Mouse (Mus musculus) heart, postnatal 4 days (tissue): ENCODE measurements around the gene Cdh11. TPM values are rescaled to one million over a fixed set of nuclear protein-coding genes. Genes with fewer than 3 reads are reported as not detected.
"Not testable (repeated sequence)": the region's sequence is repeated elsewhere in the genome, so short reads cannot be mapped to it uniquely, and the experiment has no call there.

Source experiments
- DNase-seq: peaks from one replicate; pipeline ENCODE4 v3.0.0; 2021
- microRNA-seq, 2 experiments: library from miRNA; unstranded; fragments of <30 nt; microRNA quantifications; one replicate each; pipeline ENCODE4 v1.2.0; 2021 to 2022
- total RNA-seq, 2 experiments: library from RNA; stranded (reverse); gene quantifications; 2 replicates each; pipeline ENCODE4 v1.2.3; 2021

Gene Cdh11
- total RNA-seq, 2 experiments from 2014 or later = 46.4 to 58.5 TPM

GRCm38 (mm10) chr8:102707305-102707704 lies 78.1 kb downstream of the Cdh11 start:
- no peak for DNase-seq

- no peak for DNase-seq
Measured at GRCm38 (mm10) chr8:102705376-102705905, 80.0 kb downstream of the Cdh11 start.

GRCm38 (mm10) chr8:102700245-102700644 lies 85.2 kb downstream of the Cdh11 start:
- no peak for DNase-seq

GRCm38 (mm10) chr8:102698232-102698837 lies 87.1 kb downstream of the Cdh11 start:
- DNase-seq = no peak

- peak; percentile 26 for DNase-seq
Measured at GRCm38 (mm10) chr8:102693465-102693864, 92.0 kb downstream of the Cdh11 start.

GRCm38 (mm10) chr8:102685491-102685890 lies 100.0 kb downstream of the Cdh11 start:
- not testable (repeated sequence) for DNase-seq

- DNase-seq = no peak
Measured at GRCm38 (mm10) chr8:102685023-102685422, 100.4 kb downstream of the Cdh11 start.

- no peak for DNase-seq
Measured at GRCm38 (mm10) chr8:102677148-102677547, 108.3 kb downstream of the Cdh11 start.

- not testable (repeated sequence) for DNase-seq
Measured at GRCm38 (mm10) chr8:102664561-102664960, 120.9 kb downstream of the Cdh11 start.

- DNase-seq = no peak
Measured at GRCm38 (mm10) chr8:102656529-102656928, 128.9 kb downstream of the Cdh11 start.

- no peak for DNase-seq
Measured at GRCm38 (mm10) chr8:102651964-102652363, 133.5 kb downstream of the Cdh11 start.

- DNase-seq = no peak
Measured at GRCm38 (mm10) chr8:102627151-102627550, 158.3 kb downstream of the Cdh11 start.

GRCm38 (mm10) chr8:102612146-102612545 lies 173.3 kb downstream of the Cdh11 start:
- no peak for DNase-seq

- DNase-seq = no peak
Measured at GRCm38 (mm10) chr8:102601327-102601726, 184.1 kb downstream of the Cdh11 start.

- DNase-seq = peak; percentile 60
Measured at GRCm38 (mm10) chr8:102596523-102596922, 188.9 kb downstream of the Cdh11 start.

GRCm38 (mm10) chr8:102593899-102594298 lies 191.5 kb downstream of the Cdh11 start:
- DNase-seq = no peak

Small RNAs within 50 kb of the gene (microRNA-seq; reads per million reads assigned to microRNA genes)
- gene Gm26301 = 0 reads per million in 2 experiments
